Mouse (Mus musculus) T-helper 17 cell (primary cell): ENCODE measurements around the gene Ddb2.

Source experiments
- in situ Hi-C, 2 experiments: fragments of 300-600 bp; cut with MboI, MseI; formaldehyde crosslinking; loops; 1 replicate in 1 of 2; 2 replicates in 1 of 2; pipeline ENCODE4 v1.15.1; 2025; ENCODE audit warnings: high pct_unique_total_duplicates in 2 of 2

Gene Ddb2

GRCm38 (mm10) chr2:91196577-91197001 lies 40.2 kb downstream of the Ddb2 start:
- in situ Hi-C loops: loop anchor here in 1 of 2 experiments (10.0 kb wide), 1 partner anchor 248 kb away; the partner anchor contains the start of gene 1110051M20Rik

- in situ Hi-C loops: loop anchor here in 1 of 2 experiments (10.0 kb wide), 1 partner anchor 250 kb away; the partner anchor contains the start of gene 1110051M20Rik
Observed at GRCm38 (mm10) chr2:91194624-91195332, 42.0 kb downstream of the Ddb2 start.

DNA sequence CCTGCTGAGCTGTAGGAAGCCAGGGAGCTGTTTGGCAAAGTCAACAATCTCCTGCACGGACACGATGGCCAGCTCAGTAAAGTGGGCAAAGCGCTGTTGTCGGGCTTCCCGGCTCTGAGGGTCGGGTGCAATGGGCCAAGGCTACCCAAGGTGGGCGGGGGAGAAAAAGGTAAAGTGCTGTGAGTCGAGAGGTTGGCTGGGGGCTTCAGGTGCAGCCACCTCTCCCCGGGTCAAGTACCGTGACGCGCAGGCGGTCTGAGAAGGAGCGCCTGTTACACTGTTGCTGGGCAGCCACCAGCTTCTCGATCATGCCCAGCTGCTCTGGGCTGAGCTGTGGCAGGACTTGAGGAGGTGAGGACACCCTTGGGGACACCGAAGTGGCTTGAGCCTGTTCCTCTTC lies 46.3 kb downstream of the Ddb2 start:
- in situ Hi-C loops: loop anchor here in 1 of 2 experiments (10.0 kb wide), 1 partner anchor 254 kb away; the partner anchor contains the start of gene 1110051M20Rik

DNA sequence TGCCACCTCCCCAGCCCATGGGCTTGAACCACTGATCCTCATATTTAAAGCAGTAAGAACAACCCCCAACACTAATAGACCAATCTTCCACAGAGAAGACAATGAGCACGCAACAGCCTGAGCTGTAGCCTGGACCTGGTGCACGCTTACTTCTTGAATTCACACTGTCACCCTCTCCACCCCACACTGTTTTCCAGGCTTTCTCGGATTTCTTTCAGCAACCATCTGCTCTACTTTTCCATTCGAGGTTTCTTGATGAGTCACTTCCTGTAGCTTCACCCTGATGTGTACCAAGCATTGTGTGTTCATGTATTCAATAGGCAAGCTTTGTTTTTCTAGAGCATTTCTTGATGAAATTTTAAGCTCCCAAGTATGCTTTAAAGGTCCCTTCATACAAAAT lies 49.4 kb downstream of the Ddb2 start:
- in situ Hi-C loops: no loop called here

GRCm38 (mm10) chr2:91186208-91186607 lies 50.6 kb downstream of the Ddb2 start:
- in situ Hi-C loops: no loop called here

DNA sequence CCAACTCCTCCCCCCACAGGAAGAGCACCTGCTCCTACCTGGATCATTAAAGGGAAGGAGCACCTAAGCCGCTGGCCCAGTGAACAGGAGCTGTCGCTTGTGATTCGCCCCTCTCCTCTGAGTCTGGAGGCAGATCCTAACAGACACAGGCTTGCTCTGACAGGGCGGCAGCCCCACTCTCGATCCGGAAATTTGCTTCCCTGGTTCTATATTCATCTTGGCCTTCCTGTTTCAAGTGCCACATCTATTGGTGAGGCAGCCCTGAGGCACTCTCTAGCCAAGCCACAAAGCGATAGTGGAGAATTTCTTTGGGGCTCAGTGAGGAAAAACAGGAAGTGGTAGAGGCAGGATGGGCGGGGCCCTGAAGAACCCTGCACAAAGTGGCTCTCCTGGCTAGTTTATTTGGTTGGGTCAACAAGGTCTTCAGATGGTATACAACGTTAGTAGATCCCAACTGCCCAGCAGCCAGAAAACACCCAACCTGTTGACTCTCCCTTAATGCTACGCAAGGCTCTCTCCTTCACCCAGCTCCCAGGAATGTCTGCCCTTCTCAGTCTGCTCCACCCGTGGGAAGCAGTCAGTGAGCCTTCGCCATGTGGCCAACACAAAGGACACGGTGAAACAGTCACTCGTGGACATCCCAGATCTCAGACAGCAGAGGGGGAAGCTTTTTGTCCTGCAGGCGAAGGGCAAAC lies 52.9 kb downstream of the Ddb2 start, which contains the start of gene Madd:
Gene Madd (minus strand): TSS at position 127 of the 695 bp plus-strand sequence.
- in situ Hi-C loops: no loop called here

GRCm38 (mm10) chr2:91183148-91183513 lies 53.7 kb downstream of the Ddb2 start:
- in situ Hi-C loops: no loop called here

GRCm38 (mm10) chr2:91182405-91183147 lies 54.2 kb downstream of the Ddb2 start:
- in situ Hi-C loops: no loop called here

GRCm38 (mm10) chr2:91182016-91182404 lies 54.8 kb downstream of the Ddb2 start:
- in situ Hi-C loops: no loop called here

- in situ Hi-C loops: no loop called here
Observed at GRCm38 (mm10) chr2:91180706-91181105, 56.1 kb downstream of the Ddb2 start.

- in situ Hi-C loops: no loop called here
Observed at GRCm38 (mm10) chr2:91179825-91180224, 57.0 kb downstream of the Ddb2 start.

GRCm38 (mm10) chr2:91176234-91176633 lies 60.5 kb downstream of the Ddb2 start:
- in situ Hi-C loops: no loop called here

DNA sequence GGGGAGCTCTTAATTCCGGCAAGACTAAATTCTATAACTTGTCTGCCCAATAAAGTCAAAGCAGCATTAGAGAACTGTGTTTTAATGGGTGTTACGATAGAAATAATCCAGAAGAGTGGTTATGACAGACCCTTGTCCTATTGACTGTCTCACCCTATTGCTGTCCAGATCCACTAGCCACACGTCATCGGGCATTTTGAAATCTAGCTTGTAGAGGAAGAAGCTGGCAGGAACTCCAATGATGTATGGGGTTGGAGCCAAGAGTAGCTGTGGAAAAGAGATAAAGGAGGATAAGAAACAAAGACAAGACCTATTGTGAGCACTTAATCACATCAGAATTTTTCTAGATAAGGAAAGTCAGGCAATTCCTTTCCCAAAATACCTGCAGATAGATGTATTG lies 61.3 kb downstream of the Ddb2 start:
- in situ Hi-C loops: no loop called here

GRCm38 (mm10) chr2:91169587-91170322 lies 67.0 kb downstream of the Ddb2 start:
- in situ Hi-C loops: loop anchor here (10.0 kb wide), 2 partner anchors 435 to 465 kb away; no protein-coding TSS in a partner anchor

DNA sequence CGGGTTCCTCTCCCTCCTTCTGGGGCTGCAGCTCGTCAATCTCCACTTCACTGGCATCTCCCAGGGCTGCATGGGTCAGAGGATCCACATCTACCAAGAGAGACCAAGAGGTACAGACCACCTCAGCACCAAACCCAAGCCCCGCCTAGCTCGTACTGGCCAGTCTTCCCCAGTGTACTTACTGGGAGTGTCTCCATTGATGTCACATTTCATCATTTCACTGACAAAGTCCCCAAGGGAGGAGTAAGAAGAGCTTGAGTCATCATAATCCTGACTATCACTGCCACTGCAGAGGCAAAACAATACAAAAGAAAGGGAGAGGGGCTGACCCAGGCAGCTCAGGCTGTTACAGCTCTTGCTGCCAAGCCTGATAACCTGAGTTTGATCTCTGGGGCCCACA lies 69.2 kb downstream of the Ddb2 start:
- in situ Hi-C loops: loop anchor here (10.0 kb wide), 2 partner anchors 437 to 463 kb away; no protein-coding TSS in a partner anchor

- in situ Hi-C loops: loop anchor here (10.0 kb wide), 2 partner anchors 440 to 460 kb away; no protein-coding TSS in a partner anchor
Observed at GRCm38 (mm10) chr2:91164991-91165390, 71.8 kb downstream of the Ddb2 start.

DNA sequence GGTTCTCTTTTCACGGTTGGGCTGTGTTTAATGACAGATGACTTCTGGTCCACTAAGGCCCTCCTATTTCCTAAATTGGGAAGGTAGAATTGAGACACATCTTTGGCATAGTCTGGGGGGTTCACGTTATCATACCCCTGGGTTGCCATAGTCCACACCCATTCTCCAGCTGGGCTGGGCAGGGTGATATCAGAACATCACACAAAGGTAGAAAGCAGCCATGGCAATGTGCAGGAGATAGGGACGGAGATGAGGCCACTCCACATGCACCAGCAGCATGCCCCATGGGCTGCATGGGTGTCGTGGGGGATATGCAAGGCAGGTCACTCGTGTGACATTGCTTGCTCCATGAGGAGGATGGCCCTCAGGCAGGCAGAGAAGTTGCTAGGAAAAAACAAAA lies 73.2 kb downstream of the Ddb2 start:
- in situ Hi-C loops: loop anchor here (10.0 kb wide), 2 partner anchors 441 to 459 kb away; no protein-coding TSS in a partner anchor

- in situ Hi-C loops: loop anchor here (10.0 kb wide), 2 partner anchors 442 to 458 kb away; no protein-coding TSS in a partner anchor
Observed at GRCm38 (mm10) chr2:91162952-91163351, 73.8 kb downstream of the Ddb2 start.
